Mouse (Mus musculus): ENCODE results near the gene Fam221b. TPM values are rescaled to one million over a fixed set of nuclear protein-coding genes. Genes with fewer than 3 reads are reported as not detected.

The Fam221b gene
- polyA plus RNA-seq, 1 experiment from 2014 or later = 0.63 TPM

- Histone ChIP-seq H3K9me3 (replicated peaks; ENCODE audit: control insufficient read depth, low read length) (peaks cover 6% of the 10 kb centered on the region), H3K4me1 (ENCODE audit: control insufficient read depth, low read depth, low read length) (peaks cover 14% of the 10 kb centered on the region), H3K4me2 (ENCODE audit: low read depth, low read length) (no peak overlapping the region), H3K27me3 (ENCODE audit: control insufficient read depth, insufficient read depth, low read depth, low read length) (no peaks in the 10 kb centered on the region), H3K4me3 (ENCODE audit: low read depth, low read length) (no peak overlapping the region), H3K27ac (ENCODE audit: low read length) (no peak overlapping the region), H3K36me3 (ENCODE audit: control insufficient read depth, insufficient read depth) (no peaks in the 10 kb centered on the region), H3K9ac (ENCODE audit: low read depth, low read length) (no peak overlapping the region)
- 72% methylated on average over 4 of the region's 4 CpGs for WGBS (ENCODE audit: insufficient replicate concordance)
- no peak for ATAC-seq (ENCODE audit: low read depth)
Measured at GRCm38 (mm10) chr4:43652726-43653125, 16.2 kb downstream of the Fam221b start.

GRCm38 (mm10) chr4:43649783-43650182 lies 19.2 kb downstream of the Fam221b start:
- H3K9me3 ChIP-seq (replicated peaks; ENCODE audit: control insufficient read depth, low read length) = peaks cover 6% of the 10 kb centered on the region
- no peaks in the 10 kb centered on the region for H3K36me3 ChIP-seq (ENCODE audit: control insufficient read depth, insufficient read depth)
- H3K27ac ChIP-seq (ENCODE audit: low read length) = no peak overlapping the region
- ATAC-seq (ENCODE audit: low read depth) = no peak
- no peak overlapping the region for H3K4me3 ChIP-seq (ENCODE audit: low read depth, low read length)
- WGBS (ENCODE audit: insufficient replicate concordance) = 75% methylated on average over 3 of the region's 3 CpGs
- no peak overlapping the region for H3K9ac ChIP-seq (ENCODE audit: low read depth, low read length)
- no peak overlapping the region for H3K4me2 ChIP-seq (ENCODE audit: low read depth, low read length)
- H3K4me1 ChIP-seq (ENCODE audit: control insufficient read depth, low read depth, low read length) = peaks cover 4% of the 10 kb centered on the region
- no peaks in the 10 kb centered on the region for H3K27me3 ChIP-seq (ENCODE audit: control insufficient read depth, insufficient read depth, low read depth, low read length)

GRCm38 (mm10) chr4:43640491-43640890 lies 28.5 kb downstream of the Fam221b start:
- 61% methylated on average over 6 of the region's 6 CpGs for WGBS (ENCODE audit: insufficient replicate concordance)
- Histone ChIP-seq H3K4me1 (ENCODE audit: control insufficient read depth, low read depth, low read length) (no peaks in the 10 kb centered on the region), H3K36me3 (ENCODE audit: control insufficient read depth, insufficient read depth) (no peaks in the 10 kb centered on the region), H3K4me2 (ENCODE audit: low read depth, low read length) (no peak overlapping the region), H3K9ac (ENCODE audit: low read depth, low read length) (no peak overlapping the region), H3K4me3 (ENCODE audit: low read depth, low read length) (no peak overlapping the region), H3K27ac (ENCODE audit: low read length) (no peak overlapping the region), H3K27me3 (ENCODE audit: control insufficient read depth, insufficient read depth, low read depth, low read length) (no peaks in the 10 kb centered on the region), H3K9me3 (replicated peaks; ENCODE audit: control insufficient read depth, low read length) (no peaks in the 10 kb centered on the region)
- ATAC-seq (ENCODE audit: low read depth) = no peak

- ATAC-seq (ENCODE audit: low read depth) = no peak
- Histone ChIP-seq H3K27ac (ENCODE audit: low read length) (no peak overlapping the region), H3K4me2 (ENCODE audit: low read depth, low read length) (no peak overlapping the region), H3K4me3 (ENCODE audit: low read depth, low read length) (no peak overlapping the region), H3K9ac (ENCODE audit: low read depth, low read length) (no peak overlapping the region), H3K9me3 (replicated peaks; ENCODE audit: control insufficient read depth, low read length) (no peaks in the 10 kb centered on the region), H3K4me1 (ENCODE audit: control insufficient read depth, low read depth, low read length) (no peaks in the 10 kb centered on the region), H3K36me3 (ENCODE audit: control insufficient read depth, insufficient read depth) (no peaks in the 10 kb centered on the region), H3K27me3 (ENCODE audit: control insufficient read depth, insufficient read depth, low read depth, low read length) (no peaks in the 10 kb centered on the region)
- WGBS (ENCODE audit: insufficient replicate concordance) = 58% methylated on average over 9 of the region's 9 CpGs
Measured at GRCm38 (mm10) chr4:43640076-43640475, 28.9 kb downstream of the Fam221b start.

- Histone ChIP-seq H3K9me3 (replicated peaks; ENCODE audit: control insufficient read depth, low read length) (no peaks in the 10 kb centered on the region), H3K27ac (ENCODE audit: low read length) (no peak overlapping the region), H3K4me3 (ENCODE audit: low read depth, low read length) (no peak overlapping the region), H3K4me2 (ENCODE audit: low read depth, low read length) (no peak overlapping the region), H3K9ac (ENCODE audit: low read depth, low read length) (no peak overlapping the region), H3K27me3 (ENCODE audit: control insufficient read depth, insufficient read depth, low read depth, low read length) (peaks cover 14% of the 10 kb centered on the region), H3K4me1 (ENCODE audit: control insufficient read depth, low read depth, low read length) (no peaks in the 10 kb centered on the region), H3K36me3 (ENCODE audit: control insufficient read depth, insufficient read depth) (no peaks in the 10 kb centered on the region)
- 54% methylated on average over 6 of the region's 6 CpGs for WGBS (ENCODE audit: insufficient replicate concordance)
- ATAC-seq (ENCODE audit: low read depth) = no peak
Measured at GRCm38 (mm10) chr4:43636751-43637150, 32.2 kb downstream of the Fam221b start.

GRCm38 (mm10) chr4:43634621-43635374 lies 34.1 kb downstream of the Fam221b start:
- Histone ChIP-seq H3K9me3 (replicated peaks; ENCODE audit: control insufficient read depth, low read length) (no peaks in the 10 kb centered on the region), H3K4me2 (ENCODE audit: low read depth, low read length) (no peak overlapping the region), H3K27me3 (ENCODE audit: control insufficient read depth, insufficient read depth, low read depth, low read length) (peaks cover 30% of the 10 kb centered on the region), H3K4me1 (ENCODE audit: control insufficient read depth, low read depth, low read length) (peaks cover 7% of the 10 kb centered on the region), H3K4me3 (ENCODE audit: low read depth, low read length) (no peak overlapping the region), H3K36me3 (ENCODE audit: control insufficient read depth, insufficient read depth) (no peaks in the 10 kb centered on the region), H3K9ac (ENCODE audit: low read depth, low read length) (no peak overlapping the region), H3K27ac (ENCODE audit: low read length) (no peak overlapping the region)
- 73% methylated on average over 7 of the region's 7 CpGs for WGBS (ENCODE audit: insufficient replicate concordance)
- ATAC-seq (ENCODE audit: low read depth) = no peak

- no peaks in the 10 kb centered on the region for H3K9me3 ChIP-seq (replicated peaks; ENCODE audit: control insufficient read depth, low read length)
- H3K27me3 ChIP-seq (ENCODE audit: control insufficient read depth, insufficient read depth, low read depth, low read length) = peaks cover 30% of the 10 kb centered on the region
- no peak overlapping the region for H3K4me3 ChIP-seq (ENCODE audit: low read depth, low read length)
- H3K36me3 ChIP-seq (ENCODE audit: control insufficient read depth, insufficient read depth) = no peaks in the 10 kb centered on the region
- 79% methylated on average over 2 of the region's 2 CpGs for WGBS (ENCODE audit: insufficient replicate concordance)
- H3K27ac ChIP-seq (ENCODE audit: low read length) = no peak overlapping the region
- H3K4me1 ChIP-seq (ENCODE audit: control insufficient read depth, low read depth, low read length) = peaks cover 8% of the 10 kb centered on the region
- no peak for ATAC-seq (ENCODE audit: low read depth)
- H3K9ac ChIP-seq (ENCODE audit: low read depth, low read length) = no peak overlapping the region
- H3K4me2 ChIP-seq (ENCODE audit: low read depth, low read length) = no peak overlapping the region
Measured at GRCm38 (mm10) chr4:43633736-43634135, 35.2 kb downstream of the Fam221b start.

- no peak overlapping the region for H3K4me2 ChIP-seq (ENCODE audit: low read depth, low read length)
- H3K27ac ChIP-seq (ENCODE audit: low read length) = no peak overlapping the region
- 66% methylated on average over 8 of the region's 8 CpGs for WGBS (ENCODE audit: insufficient replicate concordance)
- peaks cover 8% of the 10 kb centered on the region for H3K4me1 ChIP-seq (ENCODE audit: control insufficient read depth, low read depth, low read length)
- no peaks in the 10 kb centered on the region for H3K36me3 ChIP-seq (ENCODE audit: control insufficient read depth, insufficient read depth)
- no peaks in the 10 kb centered on the region for H3K9me3 ChIP-seq (replicated peaks; ENCODE audit: control insufficient read depth, low read length)
- H3K4me3 ChIP-seq (ENCODE audit: low read depth, low read length) = no peak overlapping the region
- peaks cover 30% of the 10 kb centered on the region for H3K27me3 ChIP-seq (ENCODE audit: control insufficient read depth, insufficient read depth, low read depth, low read length)
- no peak overlapping the region for H3K9ac ChIP-seq (ENCODE audit: low read depth, low read length)
- no peak for ATAC-seq (ENCODE audit: low read depth)
Measured at GRCm38 (mm10) chr4:43633296-43633695, 35.6 kb downstream of the Fam221b start.

- no peaks in the 10 kb centered on the region for H3K36me3 ChIP-seq (ENCODE audit: control insufficient read depth, insufficient read depth)
- no peaks in the 10 kb centered on the region for H3K9me3 ChIP-seq (replicated peaks; ENCODE audit: control insufficient read depth, low read length)
- no peak overlapping the region for H3K9ac ChIP-seq (ENCODE audit: low read depth, low read length)
- 59% methylated on average over 42 of the region's 42 CpGs for WGBS (ENCODE audit: insufficient replicate concordance)
- no peak overlapping the region for H3K4me2 ChIP-seq (ENCODE audit: low read depth, low read length)
- H3K4me1 ChIP-seq (ENCODE audit: control insufficient read depth, low read depth, low read length) = peaks cover 8% of the 10 kb centered on the region
- peak overlapping the region; percentile 58; the same call in 1 of the 2 replicates for H3K4me3 ChIP-seq (ENCODE audit: low read depth, low read length)
- no peak for ATAC-seq (ENCODE audit: low read depth)
- H3K27ac ChIP-seq (ENCODE audit: low read length) = no peak overlapping the region
- peaks cover 30% of the 10 kb centered on the region for H3K27me3 ChIP-seq (ENCODE audit: control insufficient read depth, insufficient read depth, low read depth, low read length)
Measured at GRCm38 (mm10) chr4:43631956-43632920, 36.7 kb downstream of the Fam221b start.

Data from liver, embryonic 16.5 days (tissue).